Mouse (Mus musculus): ENCODE data around the gene Fam178b. TPM values are rescaled to one million over a fixed set of nuclear protein-coding genes. Genes with fewer than 3 reads are reported as not detected.

Gene Fam178b
- under 1 TPM in 1 of 2 experiments, not detected in 1; 0.53 TPM for total RNA-seq (2021)
- long read RNA-seq, experiment 1, partial matches to known transcripts = 0 of 1 reads
- long read RNA-seq, experiment 1, other reads (novel, unspliced or antisense) = 1 of 1 reads
- long read RNA-seq, experiment 2 = 0 reads

- intact Hi-C loops (cut with DNase I) = no loop called here
- DNase-seq (ENCODE audit: low spot score in 2 of 2) = no peak
Measured at GRCm38 (mm10) chr1:36682620-36683355, at the start of gene Fam178b. TSS of gene Fam178b (minus strand) at chr1:36683183.

GRCm38 (mm10) chr1:36724057-36724431 lies 41.1 kb upstream of the Fam178b start:
- no peak for DNase-seq (ENCODE audit: low spot score in 2 of 2)
- intact Hi-C loops (cut with DNase I) = no loop called here

GRCm38 (mm10) chr1:36723146-36724056 lies 40.4 kb upstream of the Fam178b start:
- intact Hi-C loops (cut with DNase I) = no loop called here
- DNase-seq (ENCODE audit: low spot score in 2 of 2) = no peak

GRCm38 (mm10) chr1:36718786-36719185 lies 35.8 kb upstream of the Fam178b start:
- DNase-seq (ENCODE audit: low spot score in 2 of 2) = no peak
- intact Hi-C loops (cut with DNase I) = no loop called here

GRCm38 (mm10) chr1:36714311-36714710 lies 31.3 kb upstream of the Fam178b start, which contains the start of gene Actr1b:
TSS of gene Actr1b (minus strand) at chr1:36714422.
- intact Hi-C loops (cut with DNase I) = no loop called here
- DNase-seq (ENCODE audit: low spot score in 2 of 2) = no peak

GRCm38 (mm10) chr1:36711104-36711503 lies 28.1 kb upstream of the Fam178b start:
- DNase-seq (ENCODE audit: low spot score in 2 of 2) = no peak
- intact Hi-C loops (cut with DNase I) = no loop called here

GRCm38 (mm10) chr1:36709854-36710280 lies 26.9 kb upstream of the Fam178b start, which contains the start of gene 4933424G06Rik:
TSS of gene 4933424G06Rik (plus strand) at chr1:36710149.
- intact Hi-C loops (cut with DNase I) = loop anchor here (2.0 kb wide), 1 partner anchor 35 kb away; no protein-coding TSS in a partner anchor
- peak; percentile 99 for DNase-seq (ENCODE audit: low spot score in 2 of 2)

- intact Hi-C loops (cut with DNase I) = loop anchor here (2.0 kb wide), 1 partner anchor 36 kb away; no protein-coding TSS in a partner anchor
- peak in 1 of 2 experiments; percentile 68 for DNase-seq (ENCODE audit: low spot score in 2 of 2)
Measured at GRCm38 (mm10) chr1:36709055-36709853, 26.3 kb upstream of the Fam178b start.

GRCm38 (mm10) chr1:36708626-36709025 lies 25.6 kb upstream of the Fam178b start:
- DNase-seq (ENCODE audit: low spot score in 2 of 2) = no peak
- intact Hi-C loops (cut with DNase I) = loop anchor here (2.0 kb wide), 1 partner anchor 36 kb away; no protein-coding TSS in a partner anchor

- intact Hi-C loops (cut with DNase I) = loop anchor here (2.0 kb wide), 1 partner anchor 37 kb away; no protein-coding TSS in a partner anchor
- no peak for DNase-seq (ENCODE audit: low spot score in 2 of 2)
Measured at GRCm38 (mm10) chr1:36707797-36708196, 24.8 kb upstream of the Fam178b start.

- intact Hi-C loops (cut with DNase I) = no loop called here
- DNase-seq (ENCODE audit: low spot score in 2 of 2) = peak in 1 of 2 experiments; percentile 67
Measured at GRCm38 (mm10) chr1:36707166-36707565, 24.2 kb upstream of the Fam178b start.

GRCm38 (mm10) chr1:36697030-36697429 lies 14.0 kb upstream of the Fam178b start:
- intact Hi-C loops (cut with DNase I) = no loop called here

GRCm38 (mm10) chr1:36696411-36696810 lies 13.4 kb upstream of the Fam178b start:
- DNase-seq (ENCODE audit: low spot score in 2 of 2) = no peak
- intact Hi-C loops (cut with DNase I) = no loop called here

More at GRCm38 (mm10) chr1:36697030-36697429, 14.0 kb upstream of the Fam178b start:
- DNase-seq (ENCODE audit: low spot score in 2 of 2) = no peak

GRCm38 (mm10) chr1:36694871-36695270 lies 11.9 kb upstream of the Fam178b start:
- intact Hi-C loops (cut with DNase I) = no loop called here
- DNase-seq (ENCODE audit: low spot score in 2 of 2) = no peak

- DNase-seq (ENCODE audit: low spot score in 2 of 2) = peak; percentile 96 to 97
- intact Hi-C loops (cut with DNase I) = no loop called here
Measured at GRCm38 (mm10) chr1:36691271-36692155, 8.5 kb upstream of the Fam178b start, which contains the start of gene Cox5b. TSS of gene Cox5b (plus strand) at chr1:36691449.

- DNase-seq (ENCODE audit: low spot score in 2 of 2) = no peak
- intact Hi-C loops (cut with DNase I) = no loop called here
Measured at GRCm38 (mm10) chr1:36690671-36691235, 7.8 kb upstream of the Fam178b start.

GRCm38 (mm10) chr1:36683810-36684467 lies 956 bp upstream of the Fam178b start:
- intact Hi-C loops (cut with DNase I) = loop anchor here (2.0 kb wide), 1 partner anchor 137 kb away; the partner anchor contains the start of gene Ankrd39
- peak; percentile 84 to 86 for DNase-seq (ENCODE audit: low spot score in 2 of 2)
